Mouse (Mus musculus): Measurements from ENCODE around the gene Xkr8. TPM values are rescaled to one million over a fixed set of nuclear protein-coding genes. Genes with fewer than 3 reads are reported as not detected.

Gene Xkr8
- total RNA-seq, 2 experiments from 2014 or later, result 0.42 to 2.9 TPM

Other genes starting within 250 kb of the Xkr8 start
- 7.3 and 9.3 TPM in 2 replicates for gene Sesn2, start 222.0 kb downstream of the Xkr8 start, total RNA-seq (2014; fragmentation: Nextera tagmentation)
- 2.6 and 3.8 TPM in 2 replicates for gene Sesn2, start 222.0 kb downstream of the Xkr8 start, total RNA-seq (2017)
- 1,479 and 1,723 TPM in 2 replicates for gene Atpif1, start 198.9 kb downstream of the Xkr8 start, total RNA-seq (2014; fragmentation: Nextera tagmentation)
- gene Atpif1, start 198.9 kb downstream of the Xkr8 start, total RNA-seq (2017), result 2,914 and 3,482 TPM in 2 replicates
- gene Dnajc8, start 197.0 kb downstream of the Xkr8 start, total RNA-seq (2014; fragmentation: Nextera tagmentation), result 160 and 183 TPM in 2 replicates
- 481 and 593 TPM in 2 replicates for gene Dnajc8, start 197.0 kb downstream of the Xkr8 start, total RNA-seq (2017)
- not detected in 2 replicates for gene Ptafr, start 168.5 kb downstream of the Xkr8 start, total RNA-seq (2014; fragmentation: Nextera tagmentation)
- 0.23 TPM in 1 of 2 replicates, not detected in the other for gene Ptafr, start 168.5 kb downstream of the Xkr8 start, total RNA-seq (2017)
- gene Eya3, start 93.6 kb downstream of the Xkr8 start, total RNA-seq (2014; fragmentation: Nextera tagmentation), result 34.3 and 35.4 TPM in 2 replicates
- 22.3 and 25.2 TPM in 2 replicates for gene Eya3, start 93.6 kb downstream of the Xkr8 start, total RNA-seq (2017)
- gene Smpdl3b, start 24.7 kb upstream of the Xkr8 start, total RNA-seq (2014; fragmentation: Nextera tagmentation), result not detected in 2 replicates
- gene Smpdl3b, start 24.7 kb upstream of the Xkr8 start, total RNA-seq (2017), result not detected in 2 replicates
- gene Rpa2, start 35.8 kb upstream of the Xkr8 start, total RNA-seq (2014; fragmentation: Nextera tagmentation), result 108 and 128 TPM in 2 replicates
- 52.6 and 55.3 TPM in 2 replicates for gene Rpa2, start 35.8 kb upstream of the Xkr8 start, total RNA-seq (2017)
- gene Themis2, start 63.8 kb upstream of the Xkr8 start, total RNA-seq (2014; fragmentation: Nextera tagmentation), result 2.0 and 3.9 TPM in 2 replicates
- gene Themis2, start 63.8 kb upstream of the Xkr8 start, total RNA-seq (2017), result 0.80 and 1.7 TPM in 2 replicates
- 67.6 and 68.4 TPM in 2 replicates for gene Ppp1r8, start 110.6 kb upstream of the Xkr8 start, total RNA-seq (2014; fragmentation: Nextera tagmentation)
- gene Ppp1r8, start 110.6 kb upstream of the Xkr8 start, total RNA-seq (2017), result 75.2 and 88.5 TPM in 2 replicates
- 18.9 and 26.4 TPM in 2 replicates for gene Stx12, start 152.0 kb upstream of the Xkr8 start, total RNA-seq (2014; fragmentation: Nextera tagmentation)
- 24.7 and 25.4 TPM in 2 replicates for gene Stx12, start 152.0 kb upstream of the Xkr8 start, total RNA-seq (2017)
- 20.0 and 23.9 TPM in 2 replicates for gene Fam76a, start 190.0 kb upstream of the Xkr8 start, total RNA-seq (2014; fragmentation: Nextera tagmentation)
- 23.2 and 26.7 TPM in 2 replicates for gene Fam76a, start 190.0 kb upstream of the Xkr8 start, total RNA-seq (2017)
- gene Fgr, start 241.5 kb upstream of the Xkr8 start, total RNA-seq (2014; fragmentation: Nextera tagmentation), result 2.8 TPM in 1 of 2 replicates, not detected in the other
- gene Fgr, start 241.5 kb upstream of the Xkr8 start, total RNA-seq (2017), result 0.30 and 0.33 TPM in 2 replicates

Data from megakaryocyte-erythroid progenitor cell, adult 5-6 weeks (primary cell).